Mouse (Mus musculus) neural tube, embryonic 13.5 days (tissue): ENCODE results near the gene Tnfrsf25. TPM values are rescaled to one million over a fixed set of nuclear protein-coding genes. Genes with fewer than 3 reads are reported as not detected.

ENCODE experiments used
- ATAC-seq: fragments of 200-750 bp; cut with Nextera tagmentation; 2 replicates; pipeline ENCODE4 v1.8.0; 2017; ENCODE audit warnings: low read depth, mild to moderate bottlenecking, moderate TSS enrichment, moderate library complexity
- H3K27ac ChIP-seq: fragments of 300-500 bp; sonication (generic); replicated peaks from 2 replicates; pipeline ENCODE4 v1.5.1; 2015; ENCODE audit warnings: moderate library complexity, mild to moderate bottlenecking, inconsistent platforms
- H3K27me3 ChIP-seq: fragments of 300-500 bp; sonication (generic); 2 replicates; pipeline ENCODE4 v1.6.1; 2015; ENCODE audit warnings: mild to moderate bottlenecking, inconsistent platforms
- H3K36me3 ChIP-seq: fragments of 300-500 bp; sonication (generic); 2 replicates; pipeline ENCODE4 v1.6.1; 2015; ENCODE audit warnings: mild to moderate bottlenecking, inconsistent platforms
- H3K4me1 ChIP-seq: fragments of 300-500 bp; sonication (generic); replicated peaks from 2 replicates; pipeline ENCODE4 v1.6.1; 2015; ENCODE audit warnings: inconsistent platforms
- H3K4me2 ChIP-seq: fragments of 300-500 bp; sonication (generic); 2 replicates; pipeline ENCODE4 v1.6.1; 2015; ENCODE audit warnings: inconsistent platforms, mild to moderate bottlenecking, moderate library complexity
- H3K4me3 ChIP-seq: fragments of 300-500 bp; sonication (generic); 2 replicates; pipeline ENCODE4 v1.5.1; 2015; ENCODE audit warnings: mild to moderate bottlenecking, inconsistent platforms
- H3K9ac ChIP-seq: fragments of 300-500 bp; sonication (generic); 2 replicates; pipeline ENCODE4 v1.6.1; 2015; ENCODE audit warnings: moderate library complexity, mild to moderate bottlenecking, inconsistent platforms
- H3K9me3 ChIP-seq: fragments of 300-500 bp; sonication (generic); 2 replicates; pipeline ENCODE4 v1.6.1; 2016; ENCODE audit warnings: inconsistent platforms
- WGBS: fragments of 180-500 bp; shearing (Covaris S2); methylation state at CpG from one replicate; pipeline ENCODE4 v1.1.7; 2015; 5-methylcytosine and 5-hydroxymethylcytosine counted together
- polyA plus RNA-seq: library from polyadenylated mRNA; unstranded; fragments of >200 nt; fragmentation: Nextera tagmentation; extraction: Ambion mirVana; gene quantifications from 2 replicates; pipeline ENCODE4 v1.2.1, GENCODE M21; 2015

Gene Tnfrsf25
- polyA plus RNA-seq, 1 experiment from 2014 or later: 0.84 TPM

DNA sequence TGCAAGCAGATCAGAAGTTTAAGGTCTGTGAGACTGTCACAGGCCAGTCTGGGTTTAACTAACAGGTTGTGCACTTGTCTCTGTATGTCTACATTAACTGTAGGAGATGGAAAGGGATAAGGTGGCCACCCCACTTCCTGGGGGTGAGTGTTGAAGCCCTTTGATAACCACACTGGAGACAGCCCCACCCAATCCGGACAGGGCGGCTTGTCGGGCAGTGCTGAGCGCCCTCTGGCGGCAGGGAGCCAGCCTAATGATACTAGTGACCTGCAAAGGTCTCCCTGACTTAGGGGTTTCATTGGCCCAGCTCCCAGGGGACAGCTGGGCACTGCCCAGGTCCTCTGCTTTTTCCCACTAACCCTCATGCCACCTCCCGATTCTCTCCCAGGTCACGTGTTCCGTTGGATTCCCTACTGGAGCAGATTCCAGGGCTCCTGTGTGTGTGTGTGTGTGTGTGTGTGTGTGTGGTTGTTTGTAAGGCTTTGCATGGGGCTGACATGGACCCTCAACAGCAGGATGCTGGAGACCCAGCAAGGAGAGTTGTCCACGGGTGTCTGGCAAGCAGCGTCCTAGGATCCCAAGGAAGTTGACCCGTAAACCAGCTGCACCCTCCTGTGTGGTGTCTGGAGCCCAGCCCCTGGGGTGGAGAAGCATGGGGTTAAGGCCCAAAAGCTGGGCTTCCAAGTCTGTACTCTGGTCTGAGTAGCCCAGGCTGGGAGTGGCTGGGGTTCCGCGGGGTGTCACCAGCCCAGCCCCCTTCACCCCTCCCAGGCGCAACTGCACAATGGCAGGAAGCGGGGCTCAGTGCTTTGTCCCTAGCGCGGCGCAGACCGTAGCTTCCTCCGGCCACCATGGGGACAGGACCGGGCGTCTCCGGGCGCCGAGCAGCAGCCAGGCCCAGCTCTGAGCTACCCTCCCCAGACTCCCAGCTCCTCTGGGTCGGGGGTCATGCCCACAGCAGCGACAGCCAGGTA, 19.5 kb upstream of the Tnfrsf25 start:
- Histone ChIP-seq H3K27ac (peak overlapping the region; percentile 67), H3K27me3 (no peaks in the 10 kb centered on the region), H3K9me3 (no peaks in the 10 kb centered on the region), H3K4me3 (peak overlapping the region; percentile 18), H3K9ac (peak overlapping the region; percentile 56), H3K4me2 (no peak overlapping the region), H3K36me3 (no peaks in the 10 kb centered on the region), H3K4me1 (peaks cover 34% of the 10 kb centered on the region)
- peak; percentile 27 for ATAC-seq
- WGBS: 18% methylated on average over 27 of the region's 27 CpGs

DNA sequence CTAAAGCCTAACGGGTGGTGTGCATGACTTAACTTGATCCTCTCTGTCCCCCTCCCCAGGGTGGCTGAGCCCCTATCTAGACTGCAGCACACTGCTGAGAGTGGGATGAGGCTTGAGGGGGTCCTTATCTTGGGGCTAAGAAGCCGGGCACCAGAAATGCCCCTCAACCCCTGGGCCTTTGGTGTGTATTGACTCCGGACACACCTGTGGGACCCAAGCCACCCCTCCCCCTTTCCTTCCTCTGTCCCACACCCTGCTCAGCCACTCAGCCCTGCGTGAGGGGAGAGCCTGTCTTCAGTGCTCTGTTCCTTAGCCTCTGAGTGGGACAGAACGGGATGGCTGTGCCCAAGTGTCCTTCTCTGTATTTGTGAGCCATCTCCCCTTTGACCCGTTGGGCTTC, 18.8 kb upstream of the Tnfrsf25 start:
- H3K4me3 ChIP-seq: peak overlapping the region; percentile 18

GRCm38 (mm10) chr4:152097911-152098799, 17.6 kb upstream of the Tnfrsf25 start:
- Histone ChIP-seq H3K27me3 (no peaks in the 10 kb centered on the region), H3K36me3 (0 out of 2 replicates have a peak, but pooled peaks cover 12% of the 10 kb centered on the region), H3K27ac (0 out of 2 replicates have a peak overlapping the region, but pooled peaks have one; percentile 9), H3K9ac (no peak overlapping the region), H3K9me3 (no peaks in the 10 kb centered on the region), H3K4me1 (peaks cover 25% of the 10 kb centered on the region; the same call in 1 of the 2 replicates), H3K4me3 (no peak overlapping the region), H3K4me2 (0 out of 2 replicates have a peak overlapping the region, but pooled peaks have one; percentile 11)
- WGBS: 17% methylated on average over 11 of the region's 11 CpGs
- no peak for ATAC-seq

More for the DNA sequence above, 18.8 kb upstream of the Tnfrsf25 start:
- Histone ChIP-seq H3K4me1 (peaks cover 34% of the 10 kb centered on the region), H3K9me3 (no peaks in the 10 kb centered on the region), H3K27me3 (no peaks in the 10 kb centered on the region), H3K36me3 (no peaks in the 10 kb centered on the region), H3K27ac (peak overlapping the region; percentile 67), H3K9ac (peak overlapping the region; percentile 56), H3K4me2 (no peak overlapping the region)
- WGBS: 55% methylated on average over 6 of the region's 6 CpGs
- ATAC-seq: no peak; the same call in 1 of the 2 replicates

GRCm38 (mm10) chr4:152100541-152100940, 15.2 kb upstream of the Tnfrsf25 start:
- no peak overlapping the region for H3K9ac ChIP-seq
- no peak overlapping the region for H3K27ac ChIP-seq
- no peaks in the 10 kb centered on the region for H3K27me3 ChIP-seq
- 0 out of 2 replicates have a peak, but pooled peaks cover 23% of the 10 kb centered on the region for H3K4me1 ChIP-seq
- H3K36me3 ChIP-seq: 0 out of 2 replicates have a peak, but pooled peaks cover 26% of the 10 kb centered on the region
- H3K4me3 ChIP-seq: no peak overlapping the region
- no peaks in the 10 kb centered on the region for H3K9me3 ChIP-seq
- H3K4me2 ChIP-seq: no peak overlapping the region
- no peak for ATAC-seq
- 81% methylated on average over 11 of the region's 11 CpGs for WGBS

- no peak overlapping the region for H3K9ac ChIP-seq
- no peaks in the 10 kb centered on the region for H3K9me3 ChIP-seq
- 77% methylated on average over 7 of the region's 7 CpGs for WGBS
- H3K4me3 ChIP-seq: no peak overlapping the region
- no peak overlapping the region for H3K27ac ChIP-seq
- no peaks in the 10 kb centered on the region for H3K27me3 ChIP-seq
- H3K4me1 ChIP-seq: 0 out of 2 replicates have a peak, but pooled peaks cover 20% of the 10 kb centered on the region
- ATAC-seq: no peak
- H3K36me3 ChIP-seq: 0 out of 2 replicates have a peak, but pooled peaks cover 26% of the 10 kb centered on the region
- no peak overlapping the region for H3K4me2 ChIP-seq
These were observed 14.6 kb upstream of the Tnfrsf25 start for GRCm38 (mm10) chr4:152101081-152101653.

GRCm38 (mm10) chr4:152101921-152102320, 13.8 kb upstream of the Tnfrsf25 start:
- H3K9me3 ChIP-seq: no peaks in the 10 kb centered on the region
- no peak overlapping the region for H3K4me2 ChIP-seq
- ATAC-seq: no peak
- peaks cover 28% of the 10 kb centered on the region; the same call in 1 of the 2 replicates for H3K36me3 ChIP-seq
- 0 out of 2 replicates have a peak, but pooled peaks cover 13% of the 10 kb centered on the region for H3K4me1 ChIP-seq
- WGBS: 94% methylated on average over 16 of the region's 16 CpGs
- H3K27ac ChIP-seq: no peak overlapping the region
- H3K9ac ChIP-seq: no peak overlapping the region
- H3K4me3 ChIP-seq: no peak overlapping the region
- H3K27me3 ChIP-seq: peaks cover 3% of the 10 kb centered on the region

DNA sequence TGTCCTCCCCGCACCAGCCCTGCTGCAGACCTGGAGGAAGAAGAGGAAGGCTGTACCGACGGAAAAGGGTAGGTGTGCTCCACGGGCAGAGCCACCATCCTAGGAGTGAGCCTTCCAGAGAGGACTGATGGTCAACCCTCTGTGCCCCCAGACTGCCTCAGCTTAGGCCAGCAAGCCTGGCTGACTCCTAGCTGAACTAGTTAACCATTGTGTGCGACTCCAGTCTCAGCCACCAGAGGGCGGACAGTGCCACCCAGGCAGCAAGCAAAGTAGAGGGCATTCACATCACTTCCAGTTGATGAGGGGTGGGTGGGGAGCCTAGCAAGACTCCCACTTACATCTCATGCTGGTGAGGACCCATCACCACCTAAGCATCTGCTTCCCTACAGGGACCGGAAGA, 12.7 kb upstream of the Tnfrsf25 start:
- H3K4me1 ChIP-seq: peaks cover 14% of the 10 kb centered on the region
- no peak overlapping the region for H3K9ac ChIP-seq
- no peak overlapping the region for H3K27ac ChIP-seq
- peaks cover 7% of the 10 kb centered on the region for H3K27me3 ChIP-seq
- peaks cover 30% of the 10 kb centered on the region; the same call in 1 of the 2 replicates for H3K36me3 ChIP-seq
- no peaks in the 10 kb centered on the region for H3K9me3 ChIP-seq
- no peak overlapping the region for H3K4me2 ChIP-seq
- 39% methylated on average over 7 of the region's 7 CpGs for WGBS
- H3K4me3 ChIP-seq: no peak overlapping the region
- ATAC-seq: no peak

- no peak for ATAC-seq
These were observed 9.0 kb upstream of the Tnfrsf25 start for GRCm38 (mm10) chr4:152106746-152107145.

DNA sequence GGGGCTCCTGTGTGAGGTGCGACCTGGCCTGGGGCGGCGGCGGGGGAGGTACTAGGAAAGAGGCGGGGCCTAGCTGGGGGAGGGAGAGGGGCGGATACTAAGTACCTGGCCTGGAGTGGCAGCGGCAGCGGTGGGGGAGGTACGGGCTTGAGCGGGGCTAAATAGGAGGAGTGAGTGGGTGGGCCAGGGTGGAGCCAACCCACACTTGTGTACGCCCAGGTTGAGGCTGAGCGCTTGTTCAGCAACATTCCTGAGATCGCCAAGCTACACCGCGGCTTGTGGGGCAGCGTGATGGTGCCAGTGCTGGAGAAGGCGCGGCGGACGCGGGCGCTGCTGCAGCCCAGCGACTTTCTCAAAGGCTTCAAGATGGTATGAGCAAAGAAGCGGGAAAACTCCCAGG, 8.2 kb upstream of the Tnfrsf25 start:
- peaks cover 10% of the 10 kb centered on the region for H3K27me3 ChIP-seq
- WGBS: 6% methylated on average over 24 of the region's 24 CpGs
- ATAC-seq: peak; percentile 63
- peak overlapping the region; percentile 46 for H3K27ac ChIP-seq
- peaks cover 22% of the 10 kb centered on the region for H3K4me1 ChIP-seq
- peak overlapping the region; percentile 36 for H3K4me3 ChIP-seq
- peak overlapping the region; percentile 68 for H3K4me2 ChIP-seq
- H3K9me3 ChIP-seq: no peaks in the 10 kb centered on the region
- peak overlapping the region; percentile 60 for H3K9ac ChIP-seq
- peaks cover 44% of the 10 kb centered on the region for H3K36me3 ChIP-seq

More at GRCm38 (mm10) chr4:152106746-152107145, 9.0 kb upstream of the Tnfrsf25 start:
- Histone ChIP-seq H3K27me3 (peaks cover 10% of the 10 kb centered on the region), H3K4me2 (no peak overlapping the region), H3K36me3 (peaks cover 44% of the 10 kb centered on the region), H3K4me3 (0 out of 2 replicates have a peak overlapping the region, but pooled peaks have one; percentile 36), H3K27ac (no peak overlapping the region), H3K9ac (no peak overlapping the region), H3K9me3 (no peaks in the 10 kb centered on the region), H3K4me1 (peaks cover 22% of the 10 kb centered on the region)
- 58% methylated on average over 9 of the region's 9 CpGs for WGBS

- H3K4me1 ChIP-seq: peaks cover 22% of the 10 kb centered on the region
- WGBS: 5% methylated on average over 30 of the region's 30 CpGs
- H3K9me3 ChIP-seq: no peaks in the 10 kb centered on the region
- H3K27me3 ChIP-seq: peaks cover 11% of the 10 kb centered on the region
- peak overlapping the region; percentile 60 for H3K9ac ChIP-seq
- H3K4me3 ChIP-seq: peak overlapping the region; percentile 36
- H3K4me2 ChIP-seq: peak overlapping the region; percentile 68
- peaks cover 44% of the 10 kb centered on the region for H3K36me3 ChIP-seq
- peak; percentile 96 for ATAC-seq
- H3K27ac ChIP-seq: peak overlapping the region; percentile 46
These were observed 7.7 kb upstream of the Tnfrsf25 start for GRCm38 (mm10) chr4:152107971-152108509.

DNA sequence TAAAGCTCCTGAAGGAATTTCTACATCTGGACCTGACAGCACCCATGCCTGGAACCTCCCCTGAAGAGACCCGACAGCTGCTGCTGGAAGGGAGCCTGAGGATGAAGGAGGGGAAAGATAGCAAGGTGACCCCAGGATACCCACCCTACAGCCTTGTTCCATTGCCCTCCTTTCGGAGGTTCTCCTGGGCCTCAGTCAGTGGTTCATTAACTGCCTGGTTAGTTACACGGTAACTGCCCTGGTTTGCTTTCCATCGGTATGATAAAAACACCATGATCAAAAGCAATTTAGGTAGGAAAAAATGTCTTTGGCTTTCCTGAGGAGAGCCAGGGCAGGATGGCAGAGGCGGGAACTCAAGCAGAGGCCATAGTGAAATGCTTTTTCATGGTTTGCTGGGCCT, 7.1 kb upstream of the Tnfrsf25 start:
- peak overlapping the region; percentile 36; the same call in 1 of the 2 replicates for H3K4me3 ChIP-seq
- peaks cover 44% of the 10 kb centered on the region for H3K36me3 ChIP-seq
- H3K27ac ChIP-seq: no peak overlapping the region
- H3K4me1 ChIP-seq: peaks cover 22% of the 10 kb centered on the region
- 81% methylated on average over 5 of the region's 5 CpGs for WGBS
- 0 out of 2 replicates have a peak, but pooled peaks have one; percentile 6 for ATAC-seq
- peaks cover 17% of the 10 kb centered on the region for H3K27me3 ChIP-seq
- no peaks in the 10 kb centered on the region for H3K9me3 ChIP-seq
- peak overlapping the region; percentile 60; the same call in 1 of the 2 replicates for H3K9ac ChIP-seq
- peak overlapping the region; percentile 68 for H3K4me2 ChIP-seq
